Mouse (Mus musculus) liver, embryonic 16.5 days (tissue): Measurements from ENCODE around the gene Tmco4. TPM values are rescaled to one million over a fixed set of nuclear protein-coding genes. Genes with fewer than 3 reads are reported as not detected.

Experiments used
- ATAC-seq: fragments of 200-750 bp; cut with Nextera tagmentation; 2 replicates; pipeline ENCODE4 v1.8.0; 2017; ENCODE audit warnings: low read depth, mild to moderate bottlenecking, moderate number of reproducible peaks, moderate library complexity
- H3K27ac ChIP-seq: fragments of 300-500 bp; sonication (generic); 2 replicates; pipeline ENCODE4 v1.5.1; 2014; ENCODE audit warnings: mild to moderate bottlenecking, low read length
- H3K27me3 ChIP-seq: fragments of 300-500 bp; sonication (generic); 2 replicates; pipeline ENCODE4 v1.6.1; 2014; ENCODE audit warnings: low read depth, low read length, mixed read lengths; ENCODE audit not compliant: control insufficient read depth, insufficient read depth
- H3K36me3 ChIP-seq: fragments of 300-500 bp; sonication (generic); 2 replicates; pipeline ENCODE4 v1.6.1; 2014; ENCODE audit warnings: mild to moderate bottlenecking; ENCODE audit not compliant: control insufficient read depth, insufficient read depth
- H3K4me1 ChIP-seq: fragments of 300-500 bp; sonication (generic); 2 replicates; pipeline ENCODE4 v1.6.1; 2014; ENCODE audit warnings: low read depth, low read length, mixed read lengths; ENCODE audit not compliant: control insufficient read depth
- H3K4me2 ChIP-seq: fragments of 300-500 bp; sonication (generic); 2 replicates; pipeline ENCODE4 v1.6.1; 2014; ENCODE audit warnings: low read depth, low read length, mixed read lengths
- H3K4me3 ChIP-seq: fragments of 300-500 bp; sonication (generic); 2 replicates; pipeline ENCODE4 v1.5.1; 2014; ENCODE audit warnings: low read depth, mild to moderate bottlenecking, low read length
- H3K9ac ChIP-seq: fragments of 300-500 bp; sonication (generic); 2 replicates; pipeline ENCODE4 v1.6.1; 2014; ENCODE audit warnings: low read depth, low read length
- H3K9me3 ChIP-seq: fragments of 300-500 bp; sonication (generic); replicated peaks from 2 replicates; pipeline ENCODE4 v1.6.1; 2016; ENCODE audit warnings: low read length; ENCODE audit not compliant: control insufficient read depth
- WGBS: fragments of 180-500 bp; shearing (Covaris S2); extraction: QIAGEN DNeasy Blood & Tissue Kit; methylation state at CpG from one replicate; pipeline ENCODE4 v1.1.7; 2014; ENCODE audit not compliant: insufficient replicate concordance; 5-methylcytosine and 5-hydroxymethylcytosine counted together
- polyA plus RNA-seq: library from polyadenylated mRNA; unstranded; fragments of >200 nt; fragmentation: Nextera tagmentation; extraction: Ambion mirVana; gene quantifications from 2 replicates; pipeline ENCODE4 v1.2.1, GENCODE M21; 2015

The Tmco4 gene
- polyA plus RNA-seq, 1 experiment from 2014 or later: 4.0 TPM

DNA sequence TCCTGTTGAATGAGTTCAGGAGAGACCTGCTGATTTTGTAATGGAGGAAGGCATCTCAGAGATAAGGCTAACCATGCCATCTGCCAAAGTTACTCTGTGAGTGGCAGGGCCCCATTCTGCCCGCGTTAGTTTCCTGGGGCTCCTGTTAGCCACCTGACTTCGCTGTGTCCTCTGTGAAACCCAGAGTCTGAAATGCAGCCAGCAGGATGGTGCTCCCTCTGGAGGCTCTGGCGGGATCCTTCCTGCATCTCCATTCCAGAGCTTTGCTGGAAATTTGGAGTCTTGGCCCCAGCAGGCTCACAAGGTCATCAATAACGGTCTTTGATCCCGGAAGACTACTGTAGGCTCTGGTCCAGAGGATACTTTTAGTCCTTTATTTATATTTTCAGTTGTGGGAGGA is 28.7 kb downstream of the Tmco4 start:
- no peaks in the 10 kb centered on the region for H3K9me3 ChIP-seq
- H3K27me3 ChIP-seq: no peaks in the 10 kb centered on the region
- H3K4me2 ChIP-seq: no peak overlapping the region
- H3K9ac ChIP-seq: no peak overlapping the region
- peaks cover 3% of the 10 kb centered on the region for H3K36me3 ChIP-seq
- no peak overlapping the region for H3K4me3 ChIP-seq
- 25% methylated on average over 6 of the region's 6 CpGs for WGBS
- H3K4me1 ChIP-seq: peaks cover 2% of the 10 kb centered on the region
- no peak overlapping the region for H3K27ac ChIP-seq
- no peak for ATAC-seq

- no peak overlapping the region for H3K4me3 ChIP-seq
- no peak overlapping the region for H3K4me2 ChIP-seq
- H3K4me1 ChIP-seq: peaks cover 2% of the 10 kb centered on the region
- H3K27ac ChIP-seq: no peak overlapping the region
- no peaks in the 10 kb centered on the region for H3K36me3 ChIP-seq
- no peaks in the 10 kb centered on the region for H3K27me3 ChIP-seq
- 55% methylated on average over 8 of the region's 8 CpGs for WGBS
- H3K9ac ChIP-seq: no peak overlapping the region
- H3K9me3 ChIP-seq: no peaks in the 10 kb centered on the region
- peak; percentile 30; the same call in 1 of the 2 replicates for ATAC-seq
Observed at GRCm38 (mm10) chr4:139004067-139004466, 31.4 kb downstream of the Tmco4 start.

DNA sequence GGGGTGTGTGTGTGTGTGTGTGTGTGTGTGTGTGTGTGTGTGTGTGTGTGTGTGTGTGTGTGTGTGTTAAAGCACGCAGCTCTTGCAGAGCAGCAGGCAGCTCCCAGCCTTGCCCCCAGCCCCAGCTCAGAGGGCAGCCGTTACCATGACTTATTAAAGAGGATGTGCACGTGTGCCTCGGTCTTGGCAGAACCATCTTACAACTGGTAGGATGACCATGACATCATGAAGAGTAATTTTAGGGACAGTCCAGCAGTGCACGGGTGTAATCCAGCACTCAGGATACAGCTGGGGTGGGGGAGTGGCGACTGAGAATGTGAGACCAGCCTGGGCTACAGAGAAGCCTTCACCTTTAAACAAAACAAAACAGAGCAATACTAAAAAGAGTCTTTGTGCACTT is 32.5 kb downstream of the Tmco4 start:
- peaks cover 2% of the 10 kb centered on the region for H3K4me1 ChIP-seq
- ATAC-seq: no peak
- H3K27ac ChIP-seq: no peak overlapping the region
- H3K9me3 ChIP-seq: no peaks in the 10 kb centered on the region
- H3K27me3 ChIP-seq: no peaks in the 10 kb centered on the region
- H3K4me3 ChIP-seq: no peak overlapping the region
- no peak overlapping the region for H3K4me2 ChIP-seq
- no peak overlapping the region for H3K9ac ChIP-seq
- 52% methylated on average over 6 of the region's 6 CpGs for WGBS
- H3K36me3 ChIP-seq: no peaks in the 10 kb centered on the region

DNA sequence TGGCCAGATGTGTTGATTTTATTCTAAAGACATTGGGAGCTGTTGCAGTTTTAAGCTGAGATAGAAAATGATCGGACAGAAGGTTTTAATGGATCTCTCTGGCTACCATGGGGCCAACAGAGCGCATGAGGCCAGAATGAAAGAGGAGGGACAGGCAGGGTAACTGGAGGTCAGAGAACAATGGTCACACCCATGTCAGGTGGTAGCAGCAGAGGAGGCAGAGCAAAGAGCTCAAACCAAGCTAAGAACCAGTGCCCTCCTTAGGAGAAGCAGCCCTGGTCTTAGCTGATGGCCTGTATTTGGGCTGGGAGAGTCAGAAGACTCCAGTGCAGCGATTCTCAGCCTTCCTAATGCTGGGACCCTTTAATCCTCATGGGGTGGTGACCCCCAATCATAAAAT is 34.7 kb downstream of the Tmco4 start:
- Histone ChIP-seq H3K4me1 (no peaks in the 10 kb centered on the region), H3K9ac (no peak overlapping the region), H3K27ac (no peak overlapping the region), H3K36me3 (no peaks in the 10 kb centered on the region), H3K4me3 (no peak overlapping the region), H3K4me2 (no peak overlapping the region), H3K9me3 (no peaks in the 10 kb centered on the region), H3K27me3 (no peaks in the 10 kb centered on the region)
- 65% methylated on average over 3 of the region's 3 CpGs for WGBS
- no peak for ATAC-seq

- Histone ChIP-seq H3K27me3 (no peaks in the 10 kb centered on the region), H3K4me1 (no peaks in the 10 kb centered on the region), H3K4me3 (no peak overlapping the region), H3K27ac (no peak overlapping the region), H3K4me2 (no peak overlapping the region), H3K9ac (no peak overlapping the region), H3K36me3 (no peaks in the 10 kb centered on the region), H3K9me3 (no peaks in the 10 kb centered on the region)
- 50% methylated on average over 6 of the region's 6 CpGs for WGBS
- ATAC-seq: no peak
Observed at GRCm38 (mm10) chr4:139007981-139008536, 35.4 kb downstream of the Tmco4 start.

DNA sequence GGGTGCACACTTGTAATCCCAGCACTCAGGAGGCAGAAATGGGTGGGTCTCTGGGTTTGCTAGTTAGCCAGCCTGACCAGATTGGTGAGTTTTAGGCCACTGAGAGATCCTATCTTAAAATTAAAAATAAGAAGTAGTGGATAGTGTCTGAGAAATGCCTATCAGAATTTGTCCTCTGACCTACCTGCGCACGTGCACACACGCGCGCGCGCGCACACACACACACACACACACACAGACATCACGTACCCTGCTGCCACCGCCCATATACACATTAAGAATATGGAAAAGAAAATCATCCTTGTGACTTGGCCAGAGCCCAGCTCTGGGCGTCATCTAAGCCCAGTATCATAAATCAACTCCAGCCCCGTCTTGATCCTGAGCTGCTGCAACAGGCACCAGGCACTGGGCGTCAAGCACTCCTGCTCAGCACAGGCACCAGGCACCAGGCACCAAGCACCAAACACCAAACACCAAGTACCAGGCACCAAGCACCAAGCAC is 38.6 kb downstream of the Tmco4 start:
- no peak overlapping the region for H3K4me2 ChIP-seq
- 83% methylated on average over 13 of the region's 13 CpGs for WGBS
- no peak overlapping the region for H3K9ac ChIP-seq
- no peaks in the 10 kb centered on the region for H3K4me1 ChIP-seq
- no peak overlapping the region for H3K4me3 ChIP-seq
- ATAC-seq: no peak
- H3K27me3 ChIP-seq: no peaks in the 10 kb centered on the region
- no peaks in the 10 kb centered on the region for H3K36me3 ChIP-seq
- no peak overlapping the region for H3K27ac ChIP-seq
- no peaks in the 10 kb centered on the region; the same call in 1 of the 2 replicates for H3K9me3 ChIP-seq

GRCm38 (mm10) chr4:139013281-139013680 is 40.6 kb downstream of the Tmco4 start:
- no peak overlapping the region for H3K4me3 ChIP-seq
- no peak overlapping the region for H3K27ac ChIP-seq
- 81% methylated on average over 11 of the region's 11 CpGs for WGBS
- ATAC-seq: no peak
- H3K36me3 ChIP-seq: no peaks in the 10 kb centered on the region
- H3K4me2 ChIP-seq: no peak overlapping the region
- H3K9ac ChIP-seq: no peak overlapping the region
- no peaks in the 10 kb centered on the region for H3K4me1 ChIP-seq
- no peaks in the 10 kb centered on the region for H3K27me3 ChIP-seq
- no peaks in the 10 kb centered on the region; the same call in 1 of the 2 replicates for H3K9me3 ChIP-seq

DNA sequence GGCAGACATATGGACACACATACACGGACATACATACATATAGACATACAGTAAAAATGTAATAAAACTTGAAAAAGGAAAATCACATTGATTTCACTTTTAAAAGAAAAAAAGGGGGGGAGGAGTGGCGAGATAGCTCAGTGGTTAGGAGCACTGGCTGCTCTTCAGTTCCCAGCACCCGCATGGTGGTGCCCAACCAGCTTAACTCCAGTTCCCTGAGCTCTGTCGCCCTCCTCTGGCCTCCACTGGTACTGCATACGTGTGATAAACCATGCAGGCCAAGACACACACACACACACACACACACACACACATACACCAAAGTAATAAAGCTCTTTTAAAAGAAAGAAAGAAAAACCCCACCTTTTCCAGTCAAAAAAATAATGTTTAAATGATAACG is 42.1 kb downstream of the Tmco4 start:
- Histone ChIP-seq H3K27me3 (no peaks in the 10 kb centered on the region), H3K4me2 (no peak overlapping the region), H3K9me3 (no peaks in the 10 kb centered on the region; the same call in 1 of the 2 replicates), H3K36me3 (no peaks in the 10 kb centered on the region), H3K4me1 (no peaks in the 10 kb centered on the region; the same call in 1 of the 2 replicates), H3K27ac (no peak overlapping the region), H3K4me3 (no peak overlapping the region), H3K9ac (no peak overlapping the region)
- no peak for ATAC-seq
- WGBS: 58% methylated on average over 6 of the region's 6 CpGs

DNA sequence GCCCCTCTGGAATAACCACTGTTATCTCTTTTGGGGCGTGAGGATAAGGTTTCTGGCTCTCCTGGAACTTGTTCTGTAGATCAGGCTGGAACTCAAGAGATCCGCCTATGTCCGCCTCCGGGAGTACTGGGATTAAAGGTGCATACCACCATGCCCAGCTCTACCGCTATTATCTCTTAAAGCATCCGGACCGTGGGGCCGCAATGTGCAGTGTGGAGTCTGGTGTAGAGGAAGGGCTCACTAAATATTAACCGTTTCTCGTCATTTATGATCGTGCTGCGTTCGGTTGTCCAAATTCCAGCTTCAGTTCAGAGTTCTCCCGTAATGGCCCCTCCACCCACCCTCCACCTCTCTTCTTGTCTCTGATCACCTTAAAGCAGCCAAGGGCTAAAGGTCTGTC is 45.7 kb downstream of the Tmco4 start:
- H3K27ac ChIP-seq: no peak overlapping the region
- H3K27me3 ChIP-seq: no peaks in the 10 kb centered on the region
- H3K4me1 ChIP-seq: no peaks in the 10 kb centered on the region; the same call in 1 of the 2 replicates
- H3K4me3 ChIP-seq: no peak overlapping the region
- no peaks in the 10 kb centered on the region for H3K36me3 ChIP-seq
- WGBS: 76% methylated on average over 14 of the region's 14 CpGs
- no peak overlapping the region for H3K9ac ChIP-seq
- no peak for ATAC-seq
- no peak overlapping the region for H3K4me2 ChIP-seq
- no peaks in the 10 kb centered on the region; the same call in 1 of the 2 replicates for H3K9me3 ChIP-seq
